Mouse (Mus musculus) stomach, embryonic 14.5 days (tissue): ENCODE data around the gene Kpna2. TPM values are rescaled to one million over a fixed set of nuclear protein-coding genes. Genes with fewer than 3 reads are reported as not detected.

Source experiments
- ATAC-seq: fragments of 200-750 bp; cut with Nextera tagmentation; 2 replicates; pipeline ENCODE4 v1.8.0; 2017; ENCODE audit warnings: low read depth, moderate TSS enrichment; ENCODE audit not compliant: insufficient number of reproducible peaks, insufficient read depth, low FRiP score
- H3K27ac ChIP-seq: fragments of 300-500 bp; sonication (generic); 2 replicates; pipeline ENCODE4 v1.5.1; 2014; ENCODE audit warnings: mild to moderate bottlenecking, low read length, moderate library complexity, mixed read lengths
- H3K27me3 ChIP-seq: fragments of 300-500 bp; sonication (generic); 2 replicates; pipeline ENCODE4 v1.6.1; 2014; ENCODE audit warnings: low read length, control low read depth, mixed read lengths; ENCODE audit not compliant: control insufficient read depth, insufficient read depth
- H3K36me3 ChIP-seq: fragments of 300-500 bp; sonication (generic); 2 replicates; pipeline ENCODE4 v1.6.1; 2014; ENCODE audit warnings: mild to moderate bottlenecking, control low read depth, low read length, moderate library complexity, mixed read lengths; ENCODE audit not compliant: control insufficient read depth, insufficient read depth
- H3K4me1 ChIP-seq: fragments of 300-500 bp; sonication (generic); 2 replicates; pipeline ENCODE4 v1.6.1; 2014; ENCODE audit warnings: low read length, control low read depth, mixed read lengths; ENCODE audit not compliant: control insufficient read depth, insufficient read depth
- H3K4me2 ChIP-seq: fragments of 300-500 bp; sonication (generic); replicated peaks from 2 replicates; pipeline ENCODE4 v1.6.1; 2014; ENCODE audit warnings: low read depth, low read length, control low read depth
- H3K4me3 ChIP-seq: fragments of 300-500 bp; sonication (generic); 2 replicates; pipeline ENCODE4 v1.5.1; 2014; ENCODE audit warnings: low read depth, low read length, control low read depth
- H3K9ac ChIP-seq: fragments of 300-500 bp; sonication (generic); replicated peaks from 2 replicates; pipeline ENCODE4 v1.6.1; 2014; ENCODE audit warnings: low read depth, mild to moderate bottlenecking, control low read depth, low read length, moderate library complexity, mixed read lengths
- H3K9me3 ChIP-seq: fragments of 300-500 bp; sonication (generic); 2 replicates; pipeline ENCODE4 v1.6.1; 2016; ENCODE audit warnings: low read depth, low read length, control low read depth; ENCODE audit not compliant: control insufficient read depth
- WGBS: fragments of 180-500 bp; shearing (Covaris S2); extraction: QIAGEN DNeasy Blood & Tissue Kit; methylation state at CpG from one replicate; pipeline ENCODE4 v1.1.7; 2014; 5-methylcytosine and 5-hydroxymethylcytosine counted together
- polyA plus RNA-seq: library from polyadenylated mRNA; unstranded; fragments of >200 nt; fragmentation: Nextera tagmentation; extraction: Ambion mirVana; gene quantifications from 2 replicates; pipeline ENCODE4 v1.2.1, GENCODE M21; 2014

The Kpna2 gene
- polyA plus RNA-seq: 369 and 383 TPM in 2 replicates

- Histone ChIP-seq H3K9ac (peak within 1 kb of the TSS; percentile 84), H3K9me3 (no peaks in the 10 kb centered on the region), H3K4me2 (peak within 1 kb of the TSS; percentile 62), H3K36me3 (peaks cover 18% of the 10 kb centered on the region), H3K27ac (peak within 1 kb of the TSS; percentile 93), H3K4me3 (peak within 1 kb of the TSS; percentile 96), H3K4me1 (no peaks in the 10 kb centered on the region), H3K27me3 (no peaks in the 10 kb centered on the region)
- under 1% methylated on average over 60 of the region's 62 CpGs for WGBS
- peak; percentile 96 for ATAC-seq
Observed at GRCm38 (mm10) chr11:106999151-106999948, at the start of gene Kpna2. Kpna2 (minus strand) TSS chr11:106999541.

DNA sequence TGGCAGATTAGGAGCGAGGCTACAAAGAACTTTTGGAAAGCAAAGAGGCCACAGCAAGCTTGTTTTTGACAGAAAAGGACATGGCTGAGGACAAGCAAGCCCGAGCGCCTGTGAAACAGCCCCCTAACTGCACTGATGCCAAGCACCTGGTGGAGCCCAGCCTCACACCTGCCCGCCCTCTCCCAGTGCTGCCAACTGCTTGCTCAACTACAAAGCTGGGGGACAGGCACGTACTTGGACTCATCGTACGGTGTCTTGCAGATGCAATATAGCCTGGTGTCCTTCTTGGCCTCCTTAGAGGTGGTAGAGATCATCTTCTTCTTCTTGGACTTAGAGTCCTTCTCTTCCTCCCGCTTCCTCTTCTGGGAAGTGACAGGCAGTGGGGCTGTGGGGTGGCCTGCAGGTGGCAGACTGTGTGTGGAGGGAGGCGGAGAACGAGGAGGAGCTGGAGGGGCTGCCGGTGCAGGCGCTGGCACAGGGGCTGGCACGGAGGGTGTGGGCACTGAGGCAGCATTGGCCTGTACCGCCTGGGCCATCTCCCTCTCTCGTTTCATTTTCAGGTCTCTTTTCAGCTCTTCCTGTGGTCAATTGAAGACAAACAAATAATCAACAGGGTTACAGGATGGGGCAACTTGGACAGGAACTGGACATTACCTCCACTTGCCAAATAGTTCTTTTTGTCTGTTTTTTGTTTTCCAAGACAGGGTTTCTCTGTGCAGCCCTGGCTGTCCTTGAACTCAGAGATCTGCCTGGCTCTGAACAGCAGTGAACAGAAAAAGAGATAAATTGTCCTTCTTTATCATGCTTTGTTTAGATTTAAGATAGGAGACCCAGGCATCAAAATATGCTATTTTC, 47.7 kb upstream of the Kpna2 start:
- peaks cover 35% of the 10 kb centered on the region for H3K36me3 ChIP-seq
- H3K4me3 ChIP-seq: no peak overlapping the region
- no peaks in the 10 kb centered on the region for H3K27me3 ChIP-seq
- H3K4me2 ChIP-seq: no peak overlapping the region
- H3K9ac ChIP-seq: no peak overlapping the region
- H3K27ac ChIP-seq: no peak overlapping the region
- ATAC-seq: no peak
- WGBS: 87% methylated on average over 15 of the region's 15 CpGs
- H3K9me3 ChIP-seq: no peaks in the 10 kb centered on the region
- H3K4me1 ChIP-seq: no peaks in the 10 kb centered on the region

DNA sequence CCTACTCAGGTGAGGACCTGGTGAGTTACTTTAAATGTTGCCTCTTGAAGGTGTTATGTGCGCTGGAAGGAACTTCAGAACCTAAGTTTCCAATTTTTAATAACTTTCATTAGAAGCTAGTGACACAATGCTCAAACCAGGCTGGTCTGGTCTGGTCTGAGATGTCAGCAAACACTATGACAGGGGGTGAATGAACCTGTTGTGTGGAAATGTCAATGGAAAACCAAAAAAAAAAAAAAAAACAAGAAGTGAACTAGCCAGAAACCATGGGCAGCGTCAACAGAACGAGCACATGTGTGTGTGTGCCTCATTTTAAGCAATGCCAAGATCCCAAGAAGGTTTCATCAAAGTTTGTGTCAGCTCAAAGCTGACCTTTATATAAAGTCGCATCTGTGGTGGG, 46.2 kb upstream of the Kpna2 start:
- Histone ChIP-seq H3K4me3 (no peak overlapping the region), H3K27ac (no peak overlapping the region), H3K4me1 (no peaks in the 10 kb centered on the region), H3K9me3 (no peaks in the 10 kb centered on the region), H3K9ac (no peak overlapping the region), H3K27me3 (no peaks in the 10 kb centered on the region), H3K4me2 (no peak overlapping the region), H3K36me3 (peaks cover 43% of the 10 kb centered on the region)
- 87% methylated on average over 4 of the region's 4 CpGs for WGBS
- ATAC-seq: no peak

DNA sequence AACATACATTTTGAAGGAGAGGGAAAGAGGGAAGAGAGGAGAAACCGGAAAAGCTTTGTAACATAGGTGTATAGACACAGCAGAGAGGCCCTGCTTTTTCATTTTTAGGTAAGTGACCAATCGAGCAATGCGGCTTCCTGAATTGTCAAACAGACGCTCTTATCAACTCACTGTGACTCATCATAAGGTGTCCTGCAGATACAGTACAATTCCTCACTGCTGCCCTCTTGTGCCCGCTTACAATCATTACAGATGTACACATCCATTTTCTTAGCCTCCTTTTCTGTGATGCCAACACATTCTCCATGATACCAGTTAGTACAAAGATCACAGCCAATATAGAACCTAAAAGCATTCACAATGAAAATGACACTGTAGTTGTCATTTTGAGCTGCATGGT, 45.0 kb upstream of the Kpna2 start:
- Histone ChIP-seq H3K27ac (no peak overlapping the region), H3K27me3 (no peaks in the 10 kb centered on the region), H3K9me3 (no peaks in the 10 kb centered on the region), H3K9ac (no peak overlapping the region), H3K4me1 (no peaks in the 10 kb centered on the region), H3K4me3 (no peak overlapping the region), H3K36me3 (peaks cover 53% of the 10 kb centered on the region), H3K4me2 (no peak overlapping the region)
- no peak for ATAC-seq
- WGBS: 46% methylated on average over 5 of the region's 5 CpGs

DNA sequence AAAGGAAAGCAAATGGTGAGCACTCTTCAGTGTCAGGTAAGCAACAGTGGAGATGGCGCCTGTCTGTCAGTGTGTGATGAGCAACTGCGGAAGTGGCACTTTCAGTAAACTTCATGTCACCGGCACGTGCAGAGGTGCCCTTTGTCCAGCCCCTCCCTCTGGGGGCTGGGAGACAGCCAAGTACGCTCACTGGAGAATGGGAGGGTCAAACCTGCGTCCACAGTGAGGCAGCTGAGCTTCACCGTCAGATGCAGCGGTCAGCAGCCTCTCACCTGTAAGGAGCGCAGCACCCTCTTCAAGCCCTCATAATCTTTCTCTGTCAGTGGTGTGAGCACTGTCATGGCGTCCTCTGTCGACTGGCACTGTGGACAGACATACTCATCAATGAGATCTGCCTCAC, 44.0 kb upstream of the Kpna2 start:
- WGBS: 92% methylated on average over 11 of the region's 11 CpGs
- no peaks in the 10 kb centered on the region for H3K4me1 ChIP-seq
- H3K4me3 ChIP-seq: no peak overlapping the region
- H3K27me3 ChIP-seq: no peaks in the 10 kb centered on the region
- H3K4me2 ChIP-seq: no peak overlapping the region
- H3K36me3 ChIP-seq: peaks cover 54% of the 10 kb centered on the region
- no peaks in the 10 kb centered on the region for H3K9me3 ChIP-seq
- ATAC-seq: 0 out of 2 replicates have a peak, but pooled peaks have one; percentile 23
- H3K27ac ChIP-seq: no peak overlapping the region
- H3K9ac ChIP-seq: no peak overlapping the region

- Histone ChIP-seq H3K9ac (no peak overlapping the region), H3K27me3 (no peaks in the 10 kb centered on the region), H3K4me1 (no peaks in the 10 kb centered on the region), H3K27ac (no peak overlapping the region), H3K4me3 (no peak overlapping the region), H3K4me2 (no peak overlapping the region), H3K9me3 (no peaks in the 10 kb centered on the region), H3K36me3 (peaks cover 56% of the 10 kb centered on the region)
- WGBS: 88% methylated on average over 3 of the region's 3 CpGs
- no peak for ATAC-seq
Observed at GRCm38 (mm10) chr11:107041396-107041795, 42.1 kb upstream of the Kpna2 start.

GRCm38 (mm10) chr11:107039417-107039816, 40.1 kb upstream of the Kpna2 start:
- H3K9ac ChIP-seq: no peak overlapping the region

GRCm38 (mm10) chr11:107034085-107034810, 34.9 kb upstream of the Kpna2 start:
- H3K9me3 ChIP-seq: no peaks in the 10 kb centered on the region
- no peaks in the 10 kb centered on the region for H3K27me3 ChIP-seq
- no peak overlapping the region for H3K9ac ChIP-seq
- H3K27ac ChIP-seq: no peak overlapping the region
- H3K4me3 ChIP-seq: no peak overlapping the region
- ATAC-seq: no peak
- H3K36me3 ChIP-seq: peaks cover 17% of the 10 kb centered on the region
- H3K4me2 ChIP-seq: no peak overlapping the region
- 82% methylated on average over 10 of the region's 10 CpGs for WGBS
- H3K4me1 ChIP-seq: no peaks in the 10 kb centered on the region

More at GRCm38 (mm10) chr11:107039417-107039816, 40.1 kb upstream of the Kpna2 start:
- 95% methylated on average over 5 of the region's 5 CpGs for WGBS
- Histone ChIP-seq H3K9me3 (no peaks in the 10 kb centered on the region), H3K27me3 (no peaks in the 10 kb centered on the region), H3K4me2 (no peak overlapping the region), H3K4me1 (no peaks in the 10 kb centered on the region), H3K36me3 (peaks cover 54% of the 10 kb centered on the region), H3K27ac (no peak overlapping the region), H3K4me3 (no peak overlapping the region)
- ATAC-seq: no peak
